Mouse (Mus musculus): ENCODE measurements around the gene Pcsk5.

Gene Pcsk5

GRCm38 (mm10) chr19:17837471-17837859 lies at the start of gene Pcsk5:
Gene Pcsk5 (minus strand): TSS chr19:17837632.
- DNase-seq = peak; percentile 85

- no peak for DNase-seq
Measured at GRCm38 (mm10) chr19:17875804-17876203, 38.4 kb upstream of the Pcsk5 start.

- DNase-seq = no peak
Measured at GRCm38 (mm10) chr19:17874388-17874787, 37.0 kb upstream of the Pcsk5 start.

- DNase-seq = peak; percentile 24 to 29
Measured at GRCm38 (mm10) chr19:17873755-17874154, 36.3 kb upstream of the Pcsk5 start.

- no peak for DNase-seq
Measured at GRCm38 (mm10) chr19:17866317-17866891, 29.0 kb upstream of the Pcsk5 start.

- DNase-seq = no peak
Measured at GRCm38 (mm10) chr19:17860351-17861014, 23.1 kb upstream of the Pcsk5 start.

GRCm38 (mm10) chr19:17856741-17857140 lies 19.3 kb upstream of the Pcsk5 start:
- peak; percentile 23 to 55 for DNase-seq

- no peak for DNase-seq
Measured at GRCm38 (mm10) chr19:17848417-17848816, 11.0 kb upstream of the Pcsk5 start.

- DNase-seq = no peak
Measured at GRCm38 (mm10) chr19:17845967-17846366, 8.5 kb upstream of the Pcsk5 start.

GRCm38 (mm10) chr19:17841586-17841985 lies 4.2 kb upstream of the Pcsk5 start:
- no peak for DNase-seq

- no peak for DNase-seq
Measured at GRCm38 (mm10) chr19:17839856-17840255, 2.4 kb upstream of the Pcsk5 start.

- DNase-seq = peak; percentile 44 to 63
Measured at GRCm38 (mm10) chr19:17836566-17837470, 614 bp downstream of the Pcsk5 start.

GRCm38 (mm10) chr19:17835681-17836565 lies 1.5 kb downstream of the Pcsk5 start:
- peak; percentile 32 to 33 for DNase-seq

- DNase-seq = no peak
Measured at GRCm38 (mm10) chr19:17834894-17835293, 2.5 kb downstream of the Pcsk5 start.

GRCm38 (mm10) chr19:17831376-17831775 lies 6.1 kb downstream of the Pcsk5 start:
- DNase-seq = no peak

GRCm38 (mm10) chr19:17828414-17828813 lies 9.0 kb downstream of the Pcsk5 start:
- DNase-seq = no peak

- no peak for DNase-seq
Measured at GRCm38 (mm10) chr19:17826694-17827093, 10.7 kb downstream of the Pcsk5 start.

GRCm38 (mm10) chr19:17820046-17820445 lies 17.4 kb downstream of the Pcsk5 start:
- peak; percentile 32 to 42 for DNase-seq

GRCm38 (mm10) chr19:17819081-17819480 lies 18.4 kb downstream of the Pcsk5 start:
- DNase-seq = peak; percentile 25 to 74

- no peak for DNase-seq
Measured at GRCm38 (mm10) chr19:17815062-17815461, 22.4 kb downstream of the Pcsk5 start.

- DNase-seq = no peak
Measured at GRCm38 (mm10) chr19:17813449-17813990, 23.9 kb downstream of the Pcsk5 start.

GRCm38 (mm10) chr19:17812661-17813060 lies 24.8 kb downstream of the Pcsk5 start:
- DNase-seq = no peak
